Mouse (Mus musculus) lung, postnatal 4 days (tissue): ENCODE data around the gene Gimap7.
"Not testable (repeated sequence)": the region's sequence is repeated elsewhere in the genome, so short reads cannot be mapped to it uniquely, and the experiment has no call there.

Experiments used
- DNase-seq, 2 experiments: peaks; one replicate each; pipeline ENCODE4 v3.0.0; 2021

Gene Gimap7

GRCm38 (mm10) chr6:48718455-48718854 lies at the start of gene Gimap7, which contains the start of gene Gm28053:
Gene Gimap7, plus strand, starts transcription at chr6:48718621.
Gene Gm28053, plus strand, starts transcription at chr6:48718607.
- DNase-seq = no peak

- no peak for DNase-seq
These were observed 48.9 kb upstream of the Gimap7 start for GRCm38 (mm10) chr6:48669446-48669969.

GRCm38 (mm10) chr6:48674291-48675058 lies 43.9 kb upstream of the Gimap7 start:
- no peak for DNase-seq

GRCm38 (mm10) chr6:48675400-48675930 lies 43.0 kb upstream of the Gimap7 start:
- DNase-seq = no peak

GRCm38 (mm10) chr6:48675931-48676859 lies 42.2 kb upstream of the Gimap7 start, which contains the start of gene Gimap9:
Gene Gimap9, plus strand, starts transcription at chr6:48676129.
- DNase-seq = peak; percentile 42 to 61

GRCm38 (mm10) chr6:48676860-48677415 lies 41.5 kb upstream of the Gimap7 start:
- no peak for DNase-seq

- DNase-seq = no peak
These were observed 40.7 kb upstream of the Gimap7 start for GRCm38 (mm10) chr6:48677492-48678345.

- no peak for DNase-seq
These were observed 40.0 kb upstream of the Gimap7 start for GRCm38 (mm10) chr6:48678391-48678790.

GRCm38 (mm10) chr6:48679701-48680100 lies 38.7 kb upstream of the Gimap7 start:
- DNase-seq = no peak

- DNase-seq = no peak
These were observed 38.0 kb upstream of the Gimap7 start for GRCm38 (mm10) chr6:48680421-48680820.

- no peak for DNase-seq
These were observed 36.8 kb upstream of the Gimap7 start for GRCm38 (mm10) chr6:48681472-48682090.

- DNase-seq = no peak
These were observed 36.1 kb upstream of the Gimap7 start for GRCm38 (mm10) chr6:48682271-48682670.

- DNase-seq = not testable (repeated sequence)
These were observed 35.1 kb upstream of the Gimap7 start for GRCm38 (mm10) chr6:48683263-48683821.

- DNase-seq = no peak
These were observed 34.1 kb upstream of the Gimap7 start, which contains the start of gene Gimap4 for GRCm38 (mm10) chr6:48684319-48684718. Gene Gimap4, plus strand, starts transcription at chr6:48684549.

- DNase-seq = peak in 1 of 2 experiments; percentile 51
These were observed 33.6 kb upstream of the Gimap7 start for GRCm38 (mm10) chr6:48684806-48685205.

GRCm38 (mm10) chr6:48685251-48685650 lies 33.2 kb upstream of the Gimap7 start:
- DNase-seq = no peak

- no peak for DNase-seq
These were observed 32.4 kb upstream of the Gimap7 start for GRCm38 (mm10) chr6:48685694-48686665.

- no peak for DNase-seq
These were observed 31.3 kb upstream of the Gimap7 start for GRCm38 (mm10) chr6:48687077-48687476.

- no peak for DNase-seq
These were observed 29.1 kb upstream of the Gimap7 start for GRCm38 (mm10) chr6:48689320-48689719.

GRCm38 (mm10) chr6:48692962-48693361 lies 25.5 kb upstream of the Gimap7 start:
- DNase-seq = no peak
